Mouse (Mus musculus): ENCODE data around the gene Nfrkb. TPM values are rescaled to one million over a fixed set of nuclear protein-coding genes. Genes with fewer than 3 reads are reported as not detected.

Nfrkb gene
- polyA plus RNA-seq, 1 experiment from 2014 or later, result 35.5 TPM

- Histone ChIP-seq H3K4me1 (ENCODE audit: control insufficient read depth, insufficient read depth, low read length) (no peaks in the 10 kb centered on the region), H3K36me3 (ENCODE audit: control insufficient read depth, insufficient read depth, low read length) (peaks cover 72% of the 10 kb centered on the region), H3K27me3 (ENCODE audit: control insufficient read depth, insufficient read depth, low read length) (no peaks in the 10 kb centered on the region), H3K27ac (replicated peaks; ENCODE audit: low read depth, low read length) (no peak overlapping the region), H3K4me3 (replicated peaks; ENCODE audit: low read depth, low read length) (no peak overlapping the region), H3K9ac (replicated peaks; ENCODE audit: low read length) (no peak overlapping the region), H3K4me2 (ENCODE audit: low read length) (no peak overlapping the region), H3K9me3 (ENCODE audit: control insufficient read depth, low read length) (no peaks in the 10 kb centered on the region)
- DNase-seq, result no peak
- 91% methylated on average over 9 of the region's 9 CpGs for WGBS
- no peak for ATAC-seq (ENCODE audit: low FRiP score, low TSS enrichment)
These were observed 22.0 kb upstream of the Nfrkb start for GRCm38 (mm10) chr9:31363698-31364609.

GRCm38 (mm10) chr9:31365086-31365485 is 20.9 kb upstream of the Nfrkb start:
- WGBS, result 80% methylated on average over 8 of the region's 8 CpGs
- peaks cover 61% of the 10 kb centered on the region for H3K36me3 ChIP-seq (ENCODE audit: control insufficient read depth, insufficient read depth, low read length)

GRCm38 (mm10) chr9:31371740-31372139 is 14.3 kb upstream of the Nfrkb start:
- H3K27me3 ChIP-seq (ENCODE audit: control insufficient read depth, insufficient read depth, low read length), result no peaks in the 10 kb centered on the region
- no peak overlapping the region for H3K9ac ChIP-seq (replicated peaks; ENCODE audit: low read length)
- peaks cover 9% of the 10 kb centered on the region; the same call in 1 of the 2 replicates for H3K9me3 ChIP-seq (ENCODE audit: control insufficient read depth, low read length)

More at GRCm38 (mm10) chr9:31365086-31365485, 20.9 kb upstream of the Nfrkb start:
- no peak overlapping the region for H3K9ac ChIP-seq (replicated peaks; ENCODE audit: low read length)
- H3K9me3 ChIP-seq (ENCODE audit: control insufficient read depth, low read length), result no peaks in the 10 kb centered on the region
- H3K4me3 ChIP-seq (replicated peaks; ENCODE audit: low read depth, low read length), result no peak overlapping the region
- H3K27ac ChIP-seq (replicated peaks; ENCODE audit: low read depth, low read length), result no peak overlapping the region
- no peaks in the 10 kb centered on the region for H3K27me3 ChIP-seq (ENCODE audit: control insufficient read depth, insufficient read depth, low read length)
- no peak overlapping the region for H3K4me2 ChIP-seq (ENCODE audit: low read length)
- DNase-seq (no peak), ATAC-seq (ENCODE audit: low FRiP score, low TSS enrichment) (no peak)
- no peaks in the 10 kb centered on the region for H3K4me1 ChIP-seq (ENCODE audit: control insufficient read depth, insufficient read depth, low read length)

GRCm38 (mm10) chr9:31376661-31377060 is 9.3 kb upstream of the Nfrkb start:
- Histone ChIP-seq H3K27me3 (ENCODE audit: control insufficient read depth, insufficient read depth, low read length) (no peaks in the 10 kb centered on the region), H3K4me3 (replicated peaks; ENCODE audit: low read depth, low read length) (no peak overlapping the region), H3K9ac (replicated peaks; ENCODE audit: low read length) (no peak overlapping the region), H3K36me3 (ENCODE audit: control insufficient read depth, insufficient read depth, low read length) (peaks cover 34% of the 10 kb centered on the region), H3K9me3 (ENCODE audit: control insufficient read depth, low read length) (peaks cover 9% of the 10 kb centered on the region; the same call in 1 of the 2 replicates), H3K4me2 (ENCODE audit: low read length) (no peak overlapping the region), H3K4me1 (ENCODE audit: control insufficient read depth, insufficient read depth, low read length) (no peaks in the 10 kb centered on the region), H3K27ac (replicated peaks; ENCODE audit: low read depth, low read length) (no peak overlapping the region)
- ATAC-seq (ENCODE audit: low FRiP score, low TSS enrichment), result no peak
- DNase-seq, result no peak

More at GRCm38 (mm10) chr9:31371740-31372139, 14.3 kb upstream of the Nfrkb start:
- H3K36me3 ChIP-seq (ENCODE audit: control insufficient read depth, insufficient read depth, low read length), result peaks cover 41% of the 10 kb centered on the region
- H3K4me1 ChIP-seq (ENCODE audit: control insufficient read depth, insufficient read depth, low read length), result no peaks in the 10 kb centered on the region
- H3K4me3 ChIP-seq (replicated peaks; ENCODE audit: low read depth, low read length), result no peak overlapping the region
- DNase-seq (no peak), ATAC-seq (ENCODE audit: low FRiP score, low TSS enrichment) (no peak)
- WGBS, result 98% methylated on average over 3 of the region's 3 CpGs
- no peak overlapping the region for H3K27ac ChIP-seq (replicated peaks; ENCODE audit: low read depth, low read length)
- no peak overlapping the region for H3K4me2 ChIP-seq (ENCODE audit: low read length)

GRCm38 (mm10) chr9:31384786-31385499 is 1.0 kb upstream of the Nfrkb start:
- whole genome bisulfite sequencing, result 82% methylated on average over 17 of the region's 17 CpGs
- Histone ChIP-seq H3K36me3 (ENCODE audit: control insufficient read depth, insufficient read depth, low read length) (peaks cover 9% of the 10 kb centered on the region; the same call in 1 of the 2 replicates), H3K4me3 (replicated peaks; ENCODE audit: low read depth, low read length) (no peak overlapping the region)

GRCm38 (mm10) chr9:31385500-31385869 is 507 bp upstream of the Nfrkb start:
- WGBS, result 32% methylated on average over 4 of the region's 4 CpGs
- peaks cover 14% of the 10 kb centered on the region for H3K36me3 ChIP-seq (ENCODE audit: control insufficient read depth, insufficient read depth, low read length)
- H3K4me2 ChIP-seq (ENCODE audit: low read length), result peak overlapping the region; percentile 86
- peaks cover 14% of the 10 kb centered on the region for H3K4me1 ChIP-seq (ENCODE audit: control insufficient read depth, insufficient read depth, low read length)
- ATAC-seq (ENCODE audit: low FRiP score, low TSS enrichment) (peak; percentile 28; the same call in 1 of the 2 replicates), DNase-seq (no peak)
- H3K27ac ChIP-seq (replicated peaks; ENCODE audit: low read depth, low read length), result no peak overlapping the region; the same call in 1 of the 2 replicates
- H3K27me3 ChIP-seq (ENCODE audit: control insufficient read depth, insufficient read depth, low read length), result no peaks in the 10 kb centered on the region
- H3K9ac ChIP-seq (replicated peaks; ENCODE audit: low read length), result peak overlapping the region; percentile 83
- H3K4me3 ChIP-seq (replicated peaks; ENCODE audit: low read depth, low read length), result peak overlapping the region; percentile 85
- no peaks in the 10 kb centered on the region for H3K9me3 ChIP-seq (ENCODE audit: control insufficient read depth, low read length)

More at GRCm38 (mm10) chr9:31384786-31385499, 1.0 kb upstream of the Nfrkb start:
- Histone ChIP-seq H3K9ac (replicated peaks; ENCODE audit: low read length) (no peak overlapping the region), H3K4me2 (ENCODE audit: low read length) (peak overlapping the region; percentile 86; the same call in 1 of the 2 replicates), H3K27ac (replicated peaks; ENCODE audit: low read depth, low read length) (no peak overlapping the region), H3K9me3 (ENCODE audit: control insufficient read depth, low read length) (no peaks in the 10 kb centered on the region), H3K4me1 (ENCODE audit: control insufficient read depth, insufficient read depth, low read length) (peaks cover 14% of the 10 kb centered on the region), H3K27me3 (ENCODE audit: control insufficient read depth, insufficient read depth, low read length) (no peaks in the 10 kb centered on the region)
- ATAC-seq (ENCODE audit: low FRiP score, low TSS enrichment), result no peak
- DNase-seq, result no peak

- no peak for DNase-seq
- peaks cover 14% of the 10 kb centered on the region for H3K4me1 ChIP-seq (ENCODE audit: control insufficient read depth, insufficient read depth, low read length)
- H3K9me3 ChIP-seq (ENCODE audit: control insufficient read depth, low read length), result no peaks in the 10 kb centered on the region
- H3K4me3 ChIP-seq (replicated peaks; ENCODE audit: low read depth, low read length), result peak overlapping the region; percentile 85
- peak overlapping the region; percentile 63; the same call in 1 of the 2 replicates for H3K27ac ChIP-seq (replicated peaks; ENCODE audit: low read depth, low read length)
- H3K27me3 ChIP-seq (ENCODE audit: control insufficient read depth, insufficient read depth, low read length), result no peaks in the 10 kb centered on the region
- ATAC-seq (ENCODE audit: low FRiP score, low TSS enrichment), result peak; percentile 82
- H3K36me3 ChIP-seq (ENCODE audit: control insufficient read depth, insufficient read depth, low read length), result peaks cover 25% of the 10 kb centered on the region
- H3K4me2 ChIP-seq (ENCODE audit: low read length), result peak overlapping the region; percentile 86
- 9% methylated on average over 44 of the region's 44 CpGs for WGBS
- H3K9ac ChIP-seq (replicated peaks; ENCODE audit: low read length), result peak overlapping the region; percentile 83
These were observed 582 bp downstream of the Nfrkb start for GRCm38 (mm10) chr9:31386368-31387180.

- DNase-seq, result no peak
- Histone ChIP-seq H3K9ac (replicated peaks; ENCODE audit: low read length) (0 out of 2 replicates have a peak overlapping the region, but pooled peaks have one; percentile 83), H3K36me3 (ENCODE audit: control insufficient read depth, insufficient read depth, low read length) (peaks cover 31% of the 10 kb centered on the region), H3K27me3 (ENCODE audit: control insufficient read depth, insufficient read depth, low read length) (no peaks in the 10 kb centered on the region), H3K4me1 (ENCODE audit: control insufficient read depth, insufficient read depth, low read length) (peaks cover 14% of the 10 kb centered on the region), H3K27ac (replicated peaks; ENCODE audit: low read depth, low read length) (no peak overlapping the region), H3K9me3 (ENCODE audit: control insufficient read depth, low read length) (no peaks in the 10 kb centered on the region), H3K4me2 (ENCODE audit: low read length) (peak overlapping the region; percentile 86), H3K4me3 (replicated peaks; ENCODE audit: low read depth, low read length) (peak overlapping the region; percentile 85)
- WGBS, result 97% methylated on average over 5 of the region's 5 CpGs
- no peak for ATAC-seq (ENCODE audit: low FRiP score, low TSS enrichment)
These were observed 1.2 kb downstream of the Nfrkb start for GRCm38 (mm10) chr9:31387206-31387605.

Measured in midbrain, embryonic 14.5 days (tissue).